Mouse (Mus musculus): ENCODE results near the gene Ovch2. TPM values are rescaled to one million over a fixed set of nuclear protein-coding genes. Genes with fewer than 3 reads are reported as not detected.
"Not testable (repeated sequence)": the region's sequence is repeated elsewhere in the genome, so short reads cannot be mapped to it uniquely, and the experiment has no call there.

The Ovch2 gene
- not detected for total RNA-seq (2021)

DNA sequence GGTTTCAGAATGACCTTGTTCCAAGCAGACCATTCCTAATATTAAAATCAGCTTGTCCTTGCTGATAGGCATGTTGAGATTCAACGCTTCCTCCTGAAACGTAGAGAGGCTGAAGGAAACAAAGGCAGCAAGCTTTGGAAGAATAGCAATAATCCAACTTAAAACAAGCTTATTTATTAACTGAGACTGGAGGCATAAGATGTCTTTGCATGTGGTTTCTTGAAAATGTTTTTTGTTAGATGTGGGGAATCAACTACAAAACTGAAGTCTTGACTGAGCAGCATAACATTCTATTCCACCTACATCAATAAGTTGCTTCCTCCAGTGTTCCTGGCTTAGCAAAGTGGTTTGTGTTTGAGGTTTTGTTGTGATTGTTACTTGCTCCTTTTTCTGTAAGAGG lies at the start of gene Ovch2:
TSS of gene Ovch2 (minus strand) at position 101 of the 400 bp plus-strand sequence.
- intact Hi-C loops (cut with DNase I), result no loop called here
- no peak for DNase-seq (ENCODE audit: low spot score)

DNA sequence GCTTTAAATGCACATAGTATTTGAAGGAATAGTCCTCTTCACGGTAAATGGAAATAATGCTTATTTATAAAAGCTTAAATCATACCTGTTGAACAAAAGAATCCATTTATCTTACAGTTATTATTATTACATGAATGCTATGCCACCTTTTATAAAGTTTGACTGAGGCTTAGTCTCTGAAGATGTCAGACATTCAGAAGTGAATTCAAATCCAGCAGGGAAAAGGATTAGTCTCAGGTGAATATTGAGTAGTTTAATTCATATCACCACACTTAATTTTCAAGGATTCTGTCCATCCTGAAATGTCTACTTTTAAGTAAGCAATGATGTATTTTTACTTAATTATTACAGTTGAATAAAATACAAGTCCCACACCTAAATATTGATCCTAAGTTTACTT lies 46.4 kb upstream of the Ovch2 start, which contains the start of gene Olfr470:
TSS of gene Olfr470 (minus strand) at position 101 of the 400 bp plus-strand sequence.
- DNase-seq (ENCODE audit: low spot score); intact Hi-C loops (cut with DNase I): not testable (repeated sequence)

DNA sequence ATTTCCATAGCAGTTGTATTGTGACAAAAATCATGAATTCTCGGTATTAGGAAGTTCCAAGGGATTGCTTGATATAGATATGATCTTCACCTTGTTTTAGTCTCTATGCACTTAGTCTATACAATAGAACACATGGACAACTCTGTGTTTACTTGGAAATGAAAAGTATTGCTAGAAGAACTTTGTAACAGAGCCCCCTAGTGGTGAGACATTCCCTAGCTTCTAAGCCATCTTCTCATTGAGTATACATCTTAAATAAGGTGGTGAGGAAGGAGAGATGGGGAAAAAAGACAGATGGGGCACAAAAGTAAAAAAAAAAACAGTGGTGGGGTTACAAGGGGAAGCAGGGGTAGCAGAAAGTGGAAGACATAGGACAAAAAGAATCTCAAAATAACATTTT lies 40.7 kb upstream of the Ovch2 start:
- DNase-seq (ENCODE audit: low spot score), result no peak
- intact Hi-C loops (cut with DNase I), result loop anchor here (2.0 kb wide), 1 partner anchor 25 kb away; no protein-coding TSS in a partner anchor

DNA sequence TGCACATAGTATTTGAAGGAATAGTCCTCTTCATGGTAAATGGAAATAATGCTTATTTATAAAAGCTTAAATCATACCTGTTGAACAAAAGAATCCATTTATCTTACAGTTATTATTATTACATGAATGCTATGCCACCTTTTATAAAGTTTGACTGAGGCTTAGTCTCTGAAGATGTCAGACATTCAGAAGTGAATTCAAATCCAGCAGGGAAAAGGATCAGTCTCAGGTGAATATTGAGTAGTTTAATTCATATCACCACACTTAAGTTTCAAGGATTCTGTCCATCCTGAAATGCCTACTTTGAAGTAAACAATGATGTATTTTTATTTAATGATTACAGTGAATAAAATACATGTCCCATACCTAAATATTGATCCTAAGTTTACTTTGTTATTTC lies 24.4 kb upstream of the Ovch2 start, which contains the start of gene Olfr469:
TSS of gene Olfr469 (minus strand) at position 101 of the 400 bp plus-strand sequence.
- DNase-seq (ENCODE audit: low spot score); intact Hi-C loops (cut with DNase I): not testable (repeated sequence)

DNA sequence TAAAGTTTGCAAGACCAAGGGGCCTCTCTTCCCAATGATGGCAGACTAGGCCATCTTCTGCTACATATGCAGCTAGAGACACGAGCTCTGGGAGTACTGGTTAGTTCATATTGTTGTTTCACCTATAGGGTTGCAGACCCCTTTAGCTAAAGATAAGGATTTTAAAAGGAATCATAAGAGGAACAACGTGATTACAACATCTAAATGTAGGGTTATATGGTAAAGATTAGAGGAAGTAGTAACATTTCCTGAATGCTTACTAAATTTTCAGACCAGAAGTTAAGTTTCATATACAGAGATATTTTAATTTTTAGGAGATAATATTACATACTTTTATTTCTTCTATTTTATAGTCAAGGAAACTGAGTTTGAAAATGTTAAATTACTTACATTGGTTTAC lies 22.9 kb upstream of the Ovch2 start:
- intact Hi-C loops (cut with DNase I); DNase-seq (ENCODE audit: low spot score): not testable (repeated sequence)

DNA sequence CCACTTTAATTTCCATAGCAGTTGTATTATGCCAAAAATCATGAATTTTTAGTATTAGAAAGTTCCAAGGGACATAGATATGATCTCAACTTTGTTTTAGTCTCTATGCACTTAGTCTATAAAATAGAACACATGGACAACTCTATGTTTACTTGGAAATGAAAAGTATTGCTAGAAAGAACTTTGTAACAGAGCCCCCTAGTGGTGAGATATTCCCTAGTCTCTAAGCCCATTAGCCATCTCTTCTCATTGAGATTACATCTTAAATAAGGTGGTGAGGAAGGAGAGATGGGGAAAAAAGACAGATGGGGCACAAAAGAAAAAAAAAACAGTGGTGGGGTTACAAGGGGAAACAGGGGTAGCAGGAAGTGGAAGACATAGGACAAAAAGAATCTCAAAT lies 18.4 kb upstream of the Ovch2 start:
- intact Hi-C loops (cut with DNase I), result loop anchor here (5.0 kb wide), 1 partner anchor 43 kb away; no protein-coding TSS in a partner anchor
- no peak for DNase-seq (ENCODE audit: low spot score)

DNA sequence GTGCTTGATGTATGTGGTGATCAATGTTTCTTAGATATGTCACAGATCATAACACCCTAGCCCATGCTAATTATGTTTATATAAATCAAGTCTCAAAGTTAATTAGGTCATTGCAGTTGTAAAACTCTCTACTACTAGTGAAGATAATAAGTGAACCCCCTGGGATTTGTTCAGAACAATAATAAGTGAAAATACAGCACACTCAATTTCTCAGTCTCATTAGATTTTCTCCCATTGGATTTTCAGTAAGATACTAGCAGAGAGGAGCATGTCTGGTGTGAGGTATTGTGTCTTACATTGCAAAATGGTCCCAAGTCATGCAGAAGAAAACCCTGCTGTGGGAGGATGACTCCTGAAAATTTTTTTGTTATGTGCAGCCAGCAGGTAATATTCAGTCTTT lies 11.0 kb upstream of the Ovch2 start, which contains the start of gene Olfr467:
TSS of gene Olfr467 (plus strand) at position 301 of the 400 bp plus-strand sequence.
- intact Hi-C loops (cut with DNase I), result no loop called here
- no peak for DNase-seq (ENCODE audit: low spot score)

DNA sequence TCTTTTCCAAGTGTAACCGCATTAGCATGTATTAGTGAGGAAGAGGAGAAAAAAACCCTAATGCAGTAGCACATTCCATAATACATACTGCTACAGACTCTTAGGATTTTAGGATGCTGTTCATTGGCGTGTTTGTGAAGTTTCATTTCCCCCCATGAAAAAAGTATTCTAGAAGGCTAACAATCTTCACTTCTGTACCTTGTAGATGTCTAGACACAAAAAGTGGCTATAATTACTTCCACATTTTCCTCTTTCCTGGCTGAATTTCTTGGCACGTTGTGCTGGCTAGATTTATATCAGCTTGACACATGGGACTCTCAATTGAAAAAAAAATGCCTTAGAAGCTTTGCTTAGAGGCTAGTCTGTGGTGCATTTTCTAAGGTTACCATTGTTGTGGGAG lies 1.1 kb upstream of the Ovch2 start:
- intact Hi-C loops (cut with DNase I), result no loop called here
- DNase-seq (ENCODE audit: low spot score), result no peak

DNA sequence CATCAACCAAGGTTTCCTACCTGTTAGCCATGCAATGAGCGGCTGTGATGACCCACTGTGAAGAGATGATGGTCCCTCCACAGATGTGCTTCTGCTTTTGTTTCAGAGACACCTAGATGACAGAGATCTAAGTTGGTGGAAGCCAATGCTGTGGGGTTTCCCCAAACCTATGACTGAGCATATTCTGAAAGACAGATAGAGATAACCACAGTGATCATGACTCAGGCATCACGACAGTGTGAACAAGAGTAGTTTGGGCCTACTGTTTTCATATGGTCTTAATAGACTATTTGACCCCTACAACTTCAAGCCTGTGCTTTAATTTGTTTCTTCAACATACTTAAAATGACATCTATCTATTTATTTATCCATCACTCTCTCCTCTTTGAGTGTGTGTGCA lies 4.5 kb downstream of the Ovch2 start:
- DNase-seq (ENCODE audit: low spot score), result no peak
- intact Hi-C loops (cut with DNase I), result no loop called here

DNA sequence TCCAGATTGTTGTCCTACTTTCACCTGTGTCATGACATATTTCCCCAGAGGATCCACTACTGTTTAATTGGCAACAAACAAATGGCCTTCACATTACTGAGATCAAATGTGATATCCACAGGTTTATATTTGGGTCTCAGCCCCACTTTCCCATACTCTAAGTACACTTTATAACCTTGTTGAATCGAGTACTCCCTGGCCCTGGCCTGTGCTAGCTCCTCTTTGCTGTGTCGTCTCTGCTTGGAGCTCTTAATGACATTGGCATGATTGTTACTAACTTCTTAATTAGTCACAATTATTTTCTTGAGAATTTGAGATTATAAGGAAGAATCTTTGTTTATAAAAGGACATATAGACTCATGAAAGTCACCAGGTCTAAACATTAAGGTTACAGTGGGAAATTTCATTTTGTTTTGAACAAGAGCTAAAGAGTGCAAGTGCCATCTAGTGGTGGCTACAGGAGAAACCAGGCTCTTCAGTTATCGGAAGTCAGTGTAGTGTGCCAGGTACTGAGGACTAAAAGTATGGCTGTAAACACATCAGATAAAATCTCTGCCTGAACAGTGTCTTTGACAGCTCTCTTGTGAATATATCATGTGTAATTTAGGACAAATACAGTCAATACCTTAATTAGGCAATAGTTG lies 12.9 kb downstream of the Ovch2 start:
- no peak for DNase-seq (ENCODE audit: low spot score)

DNA sequence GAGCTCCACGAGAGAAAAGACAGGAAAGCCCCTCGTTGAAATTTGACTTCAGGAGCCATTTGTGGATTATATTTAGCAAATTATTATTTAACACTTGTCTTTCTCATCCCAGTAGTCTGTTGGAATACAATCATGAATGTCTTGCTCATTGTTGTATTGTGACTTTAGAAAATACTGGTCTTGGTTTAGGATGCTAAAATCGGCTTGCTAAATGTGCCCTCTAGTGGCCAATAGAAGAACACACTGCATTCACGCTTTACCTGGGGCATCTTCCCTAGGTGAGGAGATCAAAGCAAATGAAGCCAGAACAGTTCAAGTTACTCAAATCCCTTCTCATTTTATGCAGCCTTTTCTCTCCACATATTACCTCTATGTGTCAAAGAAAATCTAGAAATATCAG lies 21.4 kb downstream of the Ovch2 start:
- intact Hi-C loops (cut with DNase I), result loop anchor here (1.0 to 5.0 kb wide), 3 partner anchors 31 to 562 kb away; no protein-coding TSS in a partner anchor
- no peak for DNase-seq (ENCODE audit: low spot score)

More for the DNA sequence above, 12.9 kb downstream of the Ovch2 start:
- intact Hi-C loops (cut with DNase I), result no loop called here

DNA sequence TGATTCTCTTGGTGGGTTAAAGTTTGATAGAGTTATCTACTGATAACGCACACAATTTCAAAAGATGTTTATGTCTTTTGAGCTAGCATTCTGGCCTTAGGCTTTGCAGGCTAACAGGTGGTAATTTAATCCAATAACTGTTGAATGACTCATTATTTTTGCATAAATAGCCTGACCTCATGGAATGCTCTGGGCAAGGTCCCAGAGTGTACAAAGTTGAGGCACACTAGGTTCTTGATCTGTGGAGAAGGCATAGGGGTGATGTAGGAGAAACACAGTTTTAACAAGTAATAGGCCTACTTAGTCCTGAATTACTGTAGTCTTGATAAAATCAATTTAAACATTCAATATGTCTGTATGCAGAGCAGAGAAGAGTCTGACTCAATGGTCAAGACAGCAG lies 22.8 kb downstream of the Ovch2 start:
- no peak for DNase-seq (ENCODE audit: low spot score)
- intact Hi-C loops (cut with DNase I), result loop anchor here (2.0 to 5.0 kb wide), 2 partner anchors 29 to 561 kb away; no protein-coding TSS in a partner anchor

DNA sequence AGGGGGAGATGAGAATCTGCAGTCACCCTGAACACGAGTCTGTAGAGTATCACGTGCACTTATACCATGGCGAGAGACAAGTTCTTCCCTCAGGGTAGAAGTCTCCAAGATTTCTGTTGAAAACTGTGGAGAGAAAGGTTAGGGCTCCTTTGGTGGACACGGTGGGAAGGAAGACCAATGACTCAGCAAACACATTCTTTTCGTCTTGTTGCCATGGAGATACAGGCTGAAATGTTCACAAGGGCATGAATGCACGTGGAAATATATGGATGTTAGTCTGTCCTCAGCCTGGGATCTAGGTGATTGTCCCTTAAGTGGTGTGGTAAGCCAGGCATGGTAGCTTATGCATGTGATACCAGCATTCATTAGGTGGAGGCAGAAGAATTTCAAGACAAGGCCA lies 30.2 kb downstream of the Ovch2 start:
- intact Hi-C loops (cut with DNase I), result no loop called here
- no peak for DNase-seq (ENCODE audit: low spot score)

DNA sequence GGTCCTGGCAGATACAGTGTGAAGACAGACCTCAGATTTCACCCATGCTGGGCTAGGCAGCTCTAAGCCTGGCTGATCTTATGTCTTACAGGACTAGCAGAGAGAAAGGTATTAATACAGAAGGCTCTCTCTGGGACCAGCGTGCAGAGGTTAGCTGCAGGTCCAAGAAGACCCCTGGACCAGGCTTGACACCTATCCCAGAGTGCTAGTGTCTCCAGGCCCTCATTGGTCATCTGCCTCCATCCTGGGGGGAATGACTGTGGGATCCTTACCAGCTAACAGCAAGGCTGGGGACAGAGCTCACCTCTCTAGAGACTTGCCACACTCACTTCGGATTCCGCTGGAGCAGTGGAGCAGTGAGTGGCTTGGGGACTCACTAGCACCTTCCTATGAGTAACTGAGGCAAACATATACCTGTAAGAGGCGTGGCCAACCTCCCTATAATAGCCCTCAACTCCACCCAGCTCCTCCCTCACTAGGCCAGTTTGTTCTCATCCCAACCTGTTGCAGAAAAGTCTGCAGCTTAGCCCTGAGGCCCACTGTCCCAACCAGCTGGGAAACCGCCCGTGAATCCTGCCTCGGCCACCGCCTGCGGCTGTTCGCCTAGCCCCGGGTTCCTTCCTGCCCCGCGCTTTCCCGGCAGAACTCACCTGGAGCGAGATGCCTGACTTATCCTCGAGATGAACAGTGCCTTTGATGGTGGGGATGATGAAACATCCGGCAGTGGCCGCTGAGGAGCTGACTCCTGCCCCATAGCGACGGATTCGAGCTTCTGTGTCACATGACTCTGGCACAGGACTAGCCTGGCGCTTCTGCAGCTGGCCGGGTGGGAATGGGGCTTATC lies 43.5 kb downstream of the Ovch2 start, which contains the start of gene Cyb5r2:
TSS of gene Cyb5r2 (minus strand) at position 725 of the 844 bp plus-strand sequence.
- intact Hi-C loops (cut with DNase I), result no loop called here
- no peak for DNase-seq (ENCODE audit: low spot score)

DNA sequence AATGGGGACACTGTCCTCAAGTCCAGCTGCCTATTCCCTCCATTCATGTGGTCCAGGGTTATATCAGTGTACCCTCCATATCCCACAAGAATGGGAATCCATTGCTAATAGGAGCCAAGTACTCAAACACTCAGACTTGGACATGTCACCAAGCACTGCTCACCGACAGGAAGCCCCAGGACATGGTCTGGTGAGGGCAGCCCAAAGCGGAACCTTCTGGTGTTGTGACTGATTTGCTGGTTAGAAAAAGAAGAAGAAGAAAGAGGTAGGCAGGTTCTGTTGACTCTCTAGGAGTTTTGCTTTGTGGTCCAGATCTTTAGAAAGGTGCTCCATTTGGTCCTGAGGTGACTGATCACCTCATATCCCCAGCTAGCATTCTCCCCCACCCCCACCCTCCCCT lies 44.3 kb downstream of the Ovch2 start:
- intact Hi-C loops (cut with DNase I), result no loop called here
- no peak for DNase-seq (ENCODE audit: low spot score)

DNA sequence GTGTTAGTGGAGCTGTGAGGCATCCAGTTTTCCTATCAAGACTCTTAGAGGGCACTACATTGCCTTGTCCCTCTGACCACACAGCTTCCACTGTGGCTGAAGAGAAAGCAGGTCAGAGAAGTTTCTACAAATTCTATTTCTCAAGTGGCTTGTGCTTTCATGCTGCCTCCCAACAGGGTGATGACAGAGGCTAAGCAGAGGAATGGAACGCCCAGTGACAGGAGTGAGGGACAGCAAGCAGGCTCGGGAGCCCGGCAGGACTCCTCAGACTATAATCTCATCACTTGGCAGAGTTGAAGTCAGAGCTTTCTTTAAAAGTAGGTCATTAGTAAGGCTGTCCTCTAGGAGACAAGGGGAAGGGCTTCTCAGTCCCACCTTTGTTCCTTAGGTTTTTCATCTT lies 45.1 kb downstream of the Ovch2 start:
- DNase-seq (ENCODE audit: low spot score), result no peak
- intact Hi-C loops (cut with DNase I), result no loop called here

DNA sequence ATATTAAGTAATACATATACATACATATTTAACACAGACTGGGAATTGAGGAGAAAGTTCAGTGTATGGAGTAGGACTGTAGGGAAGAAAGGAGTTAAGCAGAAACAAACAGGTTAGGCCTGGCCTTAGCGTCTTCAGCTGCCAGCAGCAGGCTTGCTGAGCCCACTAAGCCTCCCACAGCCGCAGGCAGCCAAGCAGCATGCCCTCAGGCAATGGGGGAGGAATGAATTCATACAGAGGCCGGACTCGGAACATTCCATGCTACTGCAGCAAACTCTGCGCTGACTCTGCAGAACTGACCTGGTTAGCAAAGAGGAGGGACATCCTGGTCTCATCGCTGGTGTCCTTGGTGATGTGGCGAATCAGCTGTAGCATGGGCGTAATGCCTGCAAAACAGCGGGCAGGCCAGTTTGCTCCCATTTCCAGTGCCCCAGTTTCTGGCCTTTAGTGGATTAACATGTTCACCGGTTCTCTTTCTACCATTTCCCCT lies 48.9 kb downstream of the Ovch2 start:
- intact Hi-C loops (cut with DNase I), result no loop called here
- no peak for DNase-seq (ENCODE audit: low spot score)

DNA sequence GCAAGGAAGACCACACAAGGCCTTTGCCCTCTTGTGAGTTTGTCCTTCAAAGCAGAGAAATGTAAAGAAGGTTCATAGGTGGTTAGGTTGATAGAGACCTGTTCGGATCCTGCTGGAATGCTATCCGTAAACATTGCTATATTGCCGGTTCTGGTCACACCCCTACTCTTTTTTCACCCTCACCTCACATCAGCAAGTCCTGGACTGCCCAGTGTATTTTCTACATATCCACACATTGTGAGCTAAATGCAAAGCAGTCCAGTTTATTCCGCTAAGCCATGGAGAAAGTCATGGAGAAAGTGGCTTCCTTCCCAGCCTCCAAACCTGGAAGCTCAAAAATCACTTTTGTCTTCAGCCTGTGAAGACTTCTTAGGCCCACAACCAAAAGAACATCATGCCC lies 51.3 kb downstream of the Ovch2 start:
- no peak for DNase-seq (ENCODE audit: low spot score)
- intact Hi-C loops (cut with DNase I), result loop anchor here (2.0 to 10.0 kb wide), 2 partner anchors 29 to 1275 kb away; no protein-coding TSS in a partner anchor

DNA sequence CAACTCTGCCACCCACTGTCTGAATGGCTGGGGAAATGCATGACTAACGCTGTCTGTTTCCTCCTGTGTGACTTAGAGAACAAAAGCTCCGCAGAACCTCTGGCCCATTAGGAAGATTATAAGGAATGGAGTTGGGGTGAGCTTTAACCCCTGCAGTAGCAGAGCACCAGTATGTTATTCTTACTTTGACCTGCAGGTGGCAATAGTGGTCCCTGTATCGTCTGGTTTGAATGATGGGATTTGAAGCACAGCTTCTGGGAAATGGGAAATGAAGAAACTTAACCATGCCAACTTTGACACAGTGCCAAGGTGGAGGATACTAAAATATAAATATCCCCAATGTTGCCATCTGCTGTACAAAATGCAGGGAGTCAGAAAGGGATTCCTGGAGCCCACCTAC lies 51.7 kb downstream of the Ovch2 start:
- no peak for DNase-seq (ENCODE audit: low spot score)
- intact Hi-C loops (cut with DNase I), result loop anchor here (2.0 to 10.0 kb wide), 2 partner anchors 30 to 1276 kb away; no protein-coding TSS in a partner anchor

DNA sequence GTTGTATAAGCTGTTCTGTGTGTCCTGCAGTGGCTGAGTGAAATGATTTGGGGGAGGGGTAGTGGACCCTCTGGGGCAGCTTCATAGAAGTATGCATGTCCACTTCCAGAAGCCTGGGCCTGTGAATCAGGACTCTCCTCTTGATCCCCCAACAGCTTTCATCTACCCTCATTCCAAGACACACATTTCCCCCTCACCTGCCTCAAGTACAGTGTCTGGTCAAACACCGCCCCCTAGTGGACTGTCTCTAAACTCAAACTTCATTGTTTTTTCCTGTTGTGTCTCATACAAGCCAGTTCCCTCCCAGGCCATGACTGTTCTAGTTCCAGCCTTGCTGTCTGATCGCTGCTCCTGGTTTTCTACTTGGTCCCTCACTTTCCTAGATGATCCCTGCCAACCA lies 53.1 kb downstream of the Ovch2 start:
- intact Hi-C loops (cut with DNase I), result loop anchor here (1.0 to 10.0 kb wide), 3 partner anchors 31 to 1277 kb away; no protein-coding TSS in a partner anchor
- DNase-seq (ENCODE audit: low spot score), result no peak
